Mouse (Mus musculus) kidney, adult 9 months (tissue): Measurements from ENCODE around the gene Lmod2.

ENCODE experiments used
- DNase-seq: peaks from one replicate; pipeline ENCODE4 v3.0.0; 2022

The Lmod2 gene

GRCm38 (mm10) chr6:24602993-24603392, 5.4 kb downstream of the Lmod2 start:
- no peak for DNase-seq

- DNase-seq: no peak
These were observed 6.7 kb downstream of the Lmod2 start for GRCm38 (mm10) chr6:24604289-24604688.

- no peak for DNase-seq
These were observed 8.1 kb downstream of the Lmod2 start for GRCm38 (mm10) chr6:24605631-24606030.

- DNase-seq: no peak
These were observed 8.9 kb downstream of the Lmod2 start for GRCm38 (mm10) chr6:24606512-24606911.

GRCm38 (mm10) chr6:24607531-24607930, 10.0 kb downstream of the Lmod2 start:
- DNase-seq: no peak

- no peak for DNase-seq
These were observed 10.6 kb downstream of the Lmod2 start for GRCm38 (mm10) chr6:24608129-24608528.

GRCm38 (mm10) chr6:24608682-24609081, 11.1 kb downstream of the Lmod2 start:
- DNase-seq: no peak

- peak; percentile 23 for DNase-seq
These were observed 12.0 kb downstream of the Lmod2 start for GRCm38 (mm10) chr6:24609531-24609930.

GRCm38 (mm10) chr6:24610358-24610757, 12.8 kb downstream of the Lmod2 start:
- no peak for DNase-seq

- DNase-seq: peak; percentile 62
These were observed 14.7 kb downstream of the Lmod2 start for GRCm38 (mm10) chr6:24612074-24612755.

GRCm38 (mm10) chr6:24613346-24613745, 15.8 kb downstream of the Lmod2 start:
- DNase-seq: no peak

GRCm38 (mm10) chr6:24613918-24614317, 16.4 kb downstream of the Lmod2 start:
- no peak for DNase-seq

- DNase-seq: no peak
These were observed 19.2 kb downstream of the Lmod2 start for GRCm38 (mm10) chr6:24616746-24617145.

- DNase-seq: no peak
These were observed 21.9 kb downstream of the Lmod2 start for GRCm38 (mm10) chr6:24619285-24620045.

- DNase-seq: no peak
These were observed 23.4 kb downstream of the Lmod2 start for GRCm38 (mm10) chr6:24620936-24621335.

- no peak for DNase-seq
These were observed 24.5 kb downstream of the Lmod2 start for GRCm38 (mm10) chr6:24622098-24622497.

GRCm38 (mm10) chr6:24627586-24628030, 30.0 kb downstream of the Lmod2 start:
- DNase-seq: peak; percentile 72

GRCm38 (mm10) chr6:24628499-24628898, 30.9 kb downstream of the Lmod2 start:
- no peak for DNase-seq

- no peak for DNase-seq
These were observed 34.5 kb downstream of the Lmod2 start for GRCm38 (mm10) chr6:24632061-24632460.

- DNase-seq: no peak
These were observed 36.5 kb downstream of the Lmod2 start for GRCm38 (mm10) chr6:24634065-24634464.

- DNase-seq: no peak
These were observed 38.3 kb downstream of the Lmod2 start for GRCm38 (mm10) chr6:24635814-24636213.

- no peak for DNase-seq
These were observed 43.7 kb downstream of the Lmod2 start for GRCm38 (mm10) chr6:24641286-24641685.

- DNase-seq: no peak
These were observed 44.6 kb downstream of the Lmod2 start for GRCm38 (mm10) chr6:24642161-24642560.

GRCm38 (mm10) chr6:24642960-24643359, 45.4 kb downstream of the Lmod2 start:
- no peak for DNase-seq
